Mouse (Mus musculus) gonadal fat pad, adult 2 months (tissue): ENCODE results near the gene Gm20708. TPM values are rescaled to one million over a fixed set of nuclear protein-coding genes. Genes with fewer than 3 reads are reported as not detected.

Source experiments
- DNase-seq: peaks from one replicate; pipeline ENCODE4 v3.0.0-alpha.2; 2012; ENCODE audit warnings: low read depth
- polyA plus RNA-seq: library from polyadenylated mRNA; depleted of rRNA; stranded (reverse); fragments of >200 nt; gene quantifications from 2 replicates; pipeline ENCODE4 v1.2.3, GENCODE M21; 2012

The Gm20708 gene
- polyA plus RNA-seq, 1 experiment, result 0.15 TPM

GRCm38 (mm10) chr11:117863174-117863856 is 53.8 kb downstream of the Gm20708 start:
- no peak for DNase-seq

GRCm38 (mm10) chr11:117864805-117865204 is 55.3 kb downstream of the Gm20708 start:
- DNase-seq, result no peak

GRCm38 (mm10) chr11:117865988-117866387 is 56.5 kb downstream of the Gm20708 start:
- no peak for DNase-seq

- DNase-seq, result no peak
These were observed 61.4 kb downstream of the Gm20708 start for GRCm38 (mm10) chr11:117870688-117871365.

- no peak for DNase-seq
These were observed 61.9 kb downstream of the Gm20708 start for GRCm38 (mm10) chr11:117871376-117871775.

- no peak for DNase-seq
These were observed 62.6 kb downstream of the Gm20708 start for GRCm38 (mm10) chr11:117871911-117872584.

- no peak for DNase-seq
These were observed 63.6 kb downstream of the Gm20708 start, which contains the start of gene Tha1 for GRCm38 (mm10) chr11:117872861-117873608. TSS of gene Tha1 (minus strand) at chr11:117873481.

GRCm38 (mm10) chr11:117874419-117874818 is 65.0 kb downstream of the Gm20708 start:
- no peak for DNase-seq

GRCm38 (mm10) chr11:117875681-117876080 is 66.2 kb downstream of the Gm20708 start:
- DNase-seq, result no peak

- DNase-seq, result no peak
These were observed 68.7 kb downstream of the Gm20708 start for GRCm38 (mm10) chr11:117877917-117878745.

- no peak for DNase-seq
These were observed 69.4 kb downstream of the Gm20708 start for GRCm38 (mm10) chr11:117878892-117879291.

GRCm38 (mm10) chr11:117879676-117880075 is 70.2 kb downstream of the Gm20708 start:
- no peak for DNase-seq

- no peak for DNase-seq
These were observed 71.0 kb downstream of the Gm20708 start for GRCm38 (mm10) chr11:117880336-117880976.

GRCm38 (mm10) chr11:117880977-117881358 is 71.5 kb downstream of the Gm20708 start:
- no peak for DNase-seq

GRCm38 (mm10) chr11:117881787-117882186 is 72.3 kb downstream of the Gm20708 start:
- no peak for DNase-seq

- DNase-seq, result no peak
These were observed 72.7 kb downstream of the Gm20708 start for GRCm38 (mm10) chr11:117882208-117882607.

GRCm38 (mm10) chr11:117886000-117886399 is 76.5 kb downstream of the Gm20708 start:
- no peak for DNase-seq

- DNase-seq, result no peak
These were observed 78.8 kb downstream of the Gm20708 start for GRCm38 (mm10) chr11:117888168-117888852.

GRCm38 (mm10) chr11:117888853-117889822 is 79.7 kb downstream of the Gm20708 start:
- DNase-seq, result no peak
